Mouse (Mus musculus): ENCODE measurements around the gene Osbp. TPM values are rescaled to one million over a fixed set of nuclear protein-coding genes. Genes with fewer than 3 reads are reported as not detected.
A peak's percentile ranks its signal among the peaks of the same experiment; 100 is the strongest.

Osbp gene
- polyA plus RNA-seq, 1 experiment from 2014 or later, result 4.0 TPM

DNA sequence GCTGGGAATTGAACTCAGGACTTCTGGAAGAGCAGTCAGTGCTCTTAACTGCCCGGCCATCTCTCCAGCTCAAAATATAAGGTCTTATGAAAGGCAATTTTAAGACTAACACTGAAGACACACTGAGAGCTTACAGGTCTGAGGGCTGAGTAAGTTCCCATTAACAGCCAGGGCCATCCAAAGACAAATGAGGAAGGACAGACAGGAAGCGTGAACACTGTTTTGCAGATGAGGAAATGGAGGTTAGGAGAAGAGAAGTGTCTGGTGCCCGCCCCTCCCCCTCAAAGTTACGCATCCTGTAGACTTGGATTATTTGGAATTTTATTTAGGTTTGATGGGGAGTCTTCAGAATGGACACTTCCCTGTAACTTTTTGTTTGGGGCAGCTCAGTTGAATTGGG lies 58.4 kb downstream of the Osbp start:
- Histone ChIP-seq H3K4me2 (no peak overlapping the region), H3K4me1 (no peaks in the 10 kb centered on the region), H3K27ac (no peak overlapping the region), H3K36me3 (replicated peaks) (no peaks in the 10 kb centered on the region), H3K4me3 (no peak overlapping the region), H3K9me3 (no peaks in the 10 kb centered on the region), H3K27me3 (replicated peaks) (no peaks in the 10 kb centered on the region), H3K9ac (no peak overlapping the region)
- 83% methylated on average over 4 of the region's 4 CpGs for WGBS
- no peak for ATAC-seq (replicated peaks)

DNA sequence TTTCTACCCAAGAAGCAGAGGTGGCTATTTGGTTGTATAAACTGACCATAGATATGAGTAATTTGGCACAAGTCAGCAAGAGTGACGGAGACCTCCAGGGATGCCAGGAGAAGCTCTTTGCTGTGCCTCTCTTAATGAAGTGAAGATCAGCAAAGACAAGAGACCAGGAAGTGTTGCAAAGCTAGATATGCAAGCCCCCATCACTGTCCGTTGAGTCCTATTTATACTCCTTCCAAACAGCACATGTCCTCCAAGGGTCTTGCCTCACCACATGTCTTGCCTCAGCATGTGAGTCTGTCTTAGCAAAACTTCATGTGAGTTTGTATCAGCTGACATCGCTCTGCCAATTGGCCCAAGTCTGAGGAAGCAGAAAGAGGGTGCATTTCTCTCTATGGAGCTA lies 59.6 kb downstream of the Osbp start:
- no peak overlapping the region for H3K4me3 ChIP-seq
- no peaks in the 10 kb centered on the region for H3K4me1 ChIP-seq
- no peaks in the 10 kb centered on the region for H3K27me3 ChIP-seq (replicated peaks)
- no peaks in the 10 kb centered on the region for H3K36me3 ChIP-seq (replicated peaks)
- ATAC-seq (replicated peaks), result no peak
- H3K4me2 ChIP-seq, result no peak overlapping the region
- H3K9me3 ChIP-seq, result no peaks in the 10 kb centered on the region
- 96% methylated on average over 3 of the region's 3 CpGs for WGBS
- no peak overlapping the region for H3K27ac ChIP-seq
- no peak overlapping the region for H3K9ac ChIP-seq

DNA sequence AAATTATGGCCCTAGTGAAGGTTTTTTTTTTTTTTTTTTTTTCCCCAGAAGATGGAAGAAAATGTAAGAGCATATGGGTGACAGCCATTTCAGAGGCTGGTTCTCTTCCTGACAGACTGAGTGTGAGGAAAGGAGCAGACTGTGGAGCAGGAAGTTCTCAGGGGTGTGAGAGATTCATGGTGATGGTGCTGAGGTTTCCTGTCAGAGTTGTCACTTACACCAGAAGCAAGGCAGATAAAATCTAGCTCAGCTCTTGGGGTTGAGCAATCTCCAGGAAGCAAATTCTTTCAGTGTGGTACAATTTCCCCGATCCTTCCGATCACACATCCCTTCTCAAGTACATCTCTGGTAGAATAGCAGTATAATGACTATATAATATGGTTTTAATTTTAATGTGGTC lies 60.9 kb downstream of the Osbp start:
- H3K4me2 ChIP-seq, result no peak overlapping the region
- H3K27ac ChIP-seq, result no peak overlapping the region
- H3K9ac ChIP-seq, result no peak overlapping the region
- WGBS, result 83% methylated on average over 2 of the region's 2 CpGs
- no peaks in the 10 kb centered on the region for H3K27me3 ChIP-seq (replicated peaks)
- ATAC-seq (replicated peaks), result no peak
- H3K9me3 ChIP-seq, result no peaks in the 10 kb centered on the region
- no peaks in the 10 kb centered on the region for H3K4me1 ChIP-seq
- no peak overlapping the region for H3K4me3 ChIP-seq
- no peaks in the 10 kb centered on the region for H3K36me3 ChIP-seq (replicated peaks)

DNA sequence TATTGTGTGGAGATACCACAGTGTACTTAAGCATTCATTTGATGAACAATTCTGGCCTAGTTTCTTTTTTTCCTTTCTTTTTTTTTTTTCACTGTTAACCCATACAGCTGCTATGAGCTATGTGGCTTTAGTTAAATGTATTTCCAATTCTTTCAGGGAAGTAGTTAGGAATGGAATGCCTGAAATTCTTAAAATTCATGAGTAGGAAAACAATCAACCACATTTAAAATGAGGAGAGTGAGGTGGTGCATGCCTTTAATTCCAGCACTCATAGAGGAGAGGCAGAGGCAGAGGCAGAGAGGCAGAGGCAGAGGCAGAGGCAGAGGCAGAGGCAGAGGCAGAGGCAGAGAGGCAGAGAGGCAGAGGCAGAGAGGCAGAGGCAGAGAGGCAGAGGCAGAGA lies 72.0 kb downstream of the Osbp start:
- H3K27ac ChIP-seq, result no peak overlapping the region
- no peaks in the 10 kb centered on the region for H3K4me1 ChIP-seq
- H3K9me3 ChIP-seq, result no peaks in the 10 kb centered on the region
- H3K27me3 ChIP-seq (replicated peaks), result no peaks in the 10 kb centered on the region
- no peaks in the 10 kb centered on the region for H3K36me3 ChIP-seq (replicated peaks)
- ATAC-seq (replicated peaks), result no peak
- no peak overlapping the region for H3K9ac ChIP-seq
- no peak overlapping the region for H3K4me3 ChIP-seq
- H3K4me2 ChIP-seq, result no peak overlapping the region

DNA sequence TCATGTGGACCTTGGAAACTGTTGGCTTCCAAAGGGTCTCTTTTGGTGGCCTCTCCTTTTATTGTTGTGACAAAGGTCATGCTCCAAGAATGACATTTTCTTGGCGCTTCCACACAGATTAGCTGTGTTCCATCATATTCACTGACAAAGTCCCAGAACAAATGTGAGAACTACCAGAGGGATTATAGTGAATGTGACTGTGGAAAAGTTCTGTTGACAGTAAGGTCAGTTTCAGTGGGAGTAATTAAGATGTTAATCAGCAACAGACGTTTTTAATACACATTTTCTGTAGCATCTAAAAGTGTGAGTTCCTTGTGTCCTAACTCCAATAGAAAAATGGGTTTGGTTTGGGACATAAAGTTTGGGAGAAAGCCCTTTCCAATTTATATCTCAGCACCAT lies 75.5 kb downstream of the Osbp start, which contains the start of gene Olfr1423:
TSS of gene Olfr1423 (minus strand) at position 101 of the 400 bp plus-strand sequence.
- Histone ChIP-seq H3K9ac (no peak within 1 kb of the TSS), H3K4me2 (no peak within 1 kb of the TSS), H3K4me3 (no peak within 1 kb of the TSS), H3K9me3 (no peaks in the 10 kb centered on the region), H3K27ac (no peak within 1 kb of the TSS), H3K36me3 (replicated peaks) (no peaks in the 10 kb centered on the region), H3K27me3 (replicated peaks) (no peaks in the 10 kb centered on the region), H3K4me1 (no peaks in the 10 kb centered on the region)
- ATAC-seq (replicated peaks), result no peak
- 62% methylated on average over 2 of the region's 2 CpGs for WGBS

DNA sequence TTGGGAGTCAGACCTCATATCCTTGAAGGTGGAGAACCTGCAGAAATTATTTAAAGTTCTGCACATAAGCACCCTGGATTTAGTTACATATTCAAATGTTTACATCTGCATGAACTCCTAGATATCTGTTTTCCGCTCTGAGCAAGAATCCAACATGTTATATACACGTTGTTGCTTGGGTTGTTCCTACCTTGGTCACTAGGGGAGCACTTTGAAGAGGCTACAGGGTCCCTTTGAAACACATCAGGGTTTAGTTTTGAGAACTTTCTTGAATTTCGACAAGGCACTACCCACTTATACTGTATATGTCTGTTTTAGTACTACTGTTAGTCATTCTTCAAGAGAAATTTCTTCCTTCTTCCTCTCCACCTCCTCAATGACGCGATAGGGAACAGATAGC lies 77.4 kb downstream of the Osbp start:
- H3K4me2 ChIP-seq, result no peak overlapping the region
- no peak overlapping the region for H3K4me3 ChIP-seq
- no peak overlapping the region for H3K9ac ChIP-seq
- no peaks in the 10 kb centered on the region for H3K27me3 ChIP-seq (replicated peaks)
- no peaks in the 10 kb centered on the region for H3K36me3 ChIP-seq (replicated peaks)
- no peaks in the 10 kb centered on the region for H3K9me3 ChIP-seq
- ATAC-seq (replicated peaks), result no peak
- no peaks in the 10 kb centered on the region for H3K4me1 ChIP-seq
- H3K27ac ChIP-seq, result no peak overlapping the region
- WGBS, result 89% methylated on average over 5 of the region's 5 CpGs

Small RNA genes lying within 50 kb of the gene (microRNA-seq; reads per million reads assigned to microRNA genes)
- 14.2 reads per million, percentile 32 among the genes with 10 or more reads in this experiment for gene Mir6994

Other genes starting within 250 kb of the Osbp start
- gene Gif, start 218.4 kb upstream of the Osbp start, polyA plus RNA-seq (2015; fragmentation: Nextera tagmentation; extraction: Ambion mirVana), result not detected in 2 replicates
- gene Mrpl16, start 195.6 kb upstream of the Osbp start, polyA plus RNA-seq (2015; fragmentation: Nextera tagmentation; extraction: Ambion mirVana), result 40.9 and 42.7 TPM in 2 replicates
- gene Stx3, start 146.5 kb upstream of the Osbp start, polyA plus RNA-seq (2015; fragmentation: Nextera tagmentation; extraction: Ambion mirVana), result 28.9 and 34.2 TPM in 2 replicates
- 0.09 TPM in 1 of 2 replicates, not detected in the other for gene Olfr1417, start 126.7 kb upstream of the Osbp start, polyA plus RNA-seq (2015; fragmentation: Nextera tagmentation; extraction: Ambion mirVana)
- gene Olfr1418, start 104.9 kb upstream of the Osbp start, polyA plus RNA-seq (2015; fragmentation: Nextera tagmentation; extraction: Ambion mirVana), result not detected in 2 replicates
- gene Olfr1419, start 90.8 kb upstream of the Osbp start, polyA plus RNA-seq (2015; fragmentation: Nextera tagmentation; extraction: Ambion mirVana), result 0.05 TPM in 1 of 2 replicates, not detected in the other
- 0.08 TPM in 1 of 2 replicates, not detected in the other for gene Olfr1420, start 79.4 kb upstream of the Osbp start, polyA plus RNA-seq (2015; fragmentation: Nextera tagmentation; extraction: Ambion mirVana)
- gene Patl1, start 53.5 kb upstream of the Osbp start, polyA plus RNA-seq (2015; fragmentation: Nextera tagmentation; extraction: Ambion mirVana), result 17.5 and 19.1 TPM in 2 replicates
- not detected in 2 replicates for gene Olfr1423, start 75.4 kb downstream of the Osbp start, polyA plus RNA-seq (2015; fragmentation: Nextera tagmentation; extraction: Ambion mirVana)
- not detected in 2 replicates for gene Olfr1424, start 96.7 kb downstream of the Osbp start, polyA plus RNA-seq (2015; fragmentation: Nextera tagmentation; extraction: Ambion mirVana)
- not detected in 2 replicates for gene Olfr1425, start 111.8 kb downstream of the Osbp start, polyA plus RNA-seq (2015; fragmentation: Nextera tagmentation; extraction: Ambion mirVana)
- gene Olfr1426, start 126.1 kb downstream of the Osbp start, polyA plus RNA-seq (2015; fragmentation: Nextera tagmentation; extraction: Ambion mirVana), result not detected in 2 replicates
- not detected in 2 replicates for gene Olfr1427, start 137.4 kb downstream of the Osbp start, polyA plus RNA-seq (2015; fragmentation: Nextera tagmentation; extraction: Ambion mirVana)
- gene Olfr1428, start 150.0 kb downstream of the Osbp start, polyA plus RNA-seq (2015; fragmentation: Nextera tagmentation; extraction: Ambion mirVana), result not detected in 2 replicates
- not detected in 2 replicates for gene Olfr76, start 157.3 kb downstream of the Osbp start, polyA plus RNA-seq (2015; fragmentation: Nextera tagmentation; extraction: Ambion mirVana)
- gene Olfr1555-ps1, start 204.2 kb downstream of the Osbp start, polyA plus RNA-seq (2015; fragmentation: Nextera tagmentation; extraction: Ambion mirVana), result not detected in 2 replicates
- not detected in 2 replicates for gene Olfr1431, start 234.7 kb downstream of the Osbp start, polyA plus RNA-seq (2015; fragmentation: Nextera tagmentation; extraction: Ambion mirVana)